Mouse (Mus musculus): Measurements from ENCODE around the gene A730061H03Rik.

A730061H03Rik gene

GRCm38 (mm10) chr14:55580731-55581130, 20.5 kb upstream of the A730061H03Rik start:
- DNase-seq = no peak

- DNase-seq = no peak
Measured at GRCm38 (mm10) chr14:55579511-55580496, 19.6 kb upstream of the A730061H03Rik start.

DNA sequence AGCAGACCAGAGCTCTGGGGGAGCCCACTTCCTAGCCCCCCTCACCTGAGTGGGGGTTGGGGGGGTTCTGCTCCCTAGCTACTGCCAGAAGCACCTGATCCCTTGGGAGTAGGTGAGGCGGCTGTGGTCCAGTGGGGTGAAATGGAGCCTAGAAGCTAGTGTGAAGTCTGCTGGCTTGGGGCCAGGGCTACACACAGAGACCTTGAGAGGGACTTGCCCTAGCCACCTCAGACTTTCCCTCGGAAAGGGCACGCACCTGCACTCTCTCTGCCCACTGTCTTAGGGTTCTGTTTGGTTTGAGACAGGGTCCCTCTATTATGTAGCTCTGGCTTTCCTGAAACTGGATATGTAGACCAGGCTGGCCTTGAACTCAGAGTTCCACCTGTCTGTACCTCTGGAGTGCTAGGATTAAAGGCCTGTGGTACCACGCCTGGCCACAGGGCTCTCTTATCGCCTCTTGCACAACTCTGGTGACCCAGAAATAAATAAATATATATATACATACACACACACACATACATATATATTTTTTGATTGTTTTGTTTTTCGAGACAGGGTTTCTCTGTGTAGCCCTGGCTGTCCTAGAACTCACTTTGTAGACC, 18.6 kb upstream of the A730061H03Rik start:
- DNase-seq = peak; percentile 80

DNA sequence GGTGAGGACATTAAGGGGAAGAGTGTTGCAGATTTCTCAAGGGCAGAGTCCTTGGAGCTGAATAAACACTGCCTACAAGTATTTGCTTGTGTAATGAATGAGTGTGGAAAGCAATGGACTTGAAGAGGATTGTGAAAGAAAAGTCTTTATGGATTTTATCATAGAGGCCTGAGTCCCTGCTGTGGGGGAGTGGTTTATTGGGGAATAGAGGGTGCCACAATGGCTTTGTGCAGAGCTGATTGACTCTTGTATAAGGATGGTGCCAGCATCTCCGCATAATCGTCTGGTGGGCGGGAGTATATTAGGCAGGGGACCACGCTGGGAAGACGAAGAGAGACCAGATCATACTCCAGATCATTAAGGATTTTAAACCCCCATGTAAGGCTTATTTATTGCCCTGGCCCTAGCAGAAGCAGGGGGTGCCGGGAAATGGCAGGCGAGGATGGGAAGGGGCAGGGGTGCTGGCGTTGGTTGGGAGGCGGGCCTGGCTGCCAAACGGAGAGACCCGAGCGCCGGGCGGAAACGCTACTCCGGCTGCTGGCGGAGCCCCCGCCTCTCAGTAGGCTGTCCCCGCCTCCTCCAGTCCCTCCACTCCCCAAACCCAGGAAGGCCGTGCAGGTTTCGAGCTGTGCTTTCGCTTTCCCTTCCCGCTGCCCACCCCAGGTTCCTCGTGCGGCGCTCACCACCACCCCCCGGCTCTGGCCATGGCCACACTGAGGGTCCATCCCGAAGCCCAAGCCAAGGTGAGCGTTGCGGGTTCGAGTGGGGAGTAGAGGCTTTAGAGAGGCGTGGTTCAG, 17.9 kb upstream of the A730061H03Rik start, which contains the start of gene Psme1:
Gene Psme1 (plus strand): TSS at position 253 of the 797 bp plus-strand sequence.
- DNase-seq = peak; percentile 80

DNA sequence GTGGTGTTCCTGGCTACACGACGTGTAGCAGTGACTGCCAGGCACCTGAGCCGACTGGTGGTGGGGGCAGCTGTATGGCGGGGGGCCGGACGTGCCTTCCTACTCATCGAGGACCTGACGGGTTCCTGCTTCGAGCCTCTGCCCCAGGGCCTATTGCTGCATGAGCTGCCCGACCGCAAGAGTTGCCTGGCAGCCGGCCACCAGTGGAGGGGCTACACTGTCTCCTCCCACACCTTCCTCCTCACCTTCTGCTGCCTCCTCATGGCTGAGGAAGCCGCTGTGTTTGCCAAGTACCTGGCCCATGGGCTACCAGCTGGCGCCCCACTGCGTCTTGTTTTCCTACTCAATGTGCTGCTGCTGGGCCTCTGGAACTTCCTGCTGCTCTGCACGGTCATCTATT, 16.2 kb upstream of the A730061H03Rik start:
- no peak for DNase-seq

GRCm38 (mm10) chr14:55575711-55576110, 15.5 kb upstream of the A730061H03Rik start:
- peak; percentile 60 for DNase-seq

- no peak for DNase-seq
Measured at GRCm38 (mm10) chr14:55575302-55575701, 15.1 kb upstream of the A730061H03Rik start, which contains the start of gene Fitm1. Gene Fitm1 (plus strand): TSS chr14:55575617.

GRCm38 (mm10) chr14:55571760-55572159, 11.6 kb upstream of the A730061H03Rik start:
- no peak for DNase-seq

DNA sequence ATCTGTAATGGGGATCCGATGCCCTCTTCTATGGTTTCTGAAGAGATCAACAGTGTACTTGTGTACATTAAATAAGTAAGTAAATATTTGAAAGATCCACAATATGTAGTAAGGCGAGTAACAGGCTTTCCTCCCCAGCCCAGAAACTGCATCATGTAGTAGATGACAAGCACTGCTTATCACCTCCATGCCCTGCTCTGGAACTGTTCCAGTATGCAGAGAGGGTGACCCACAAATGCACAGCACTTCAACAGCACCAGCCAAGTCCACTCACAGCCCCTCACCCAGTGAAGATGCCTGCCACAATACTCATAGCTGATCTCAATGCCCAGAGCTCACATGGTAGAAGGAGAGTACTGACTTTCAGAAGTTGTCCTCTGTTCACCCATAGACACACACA, 10.4 kb upstream of the A730061H03Rik start:
- DNase-seq = no peak

- peak; percentile 64 for DNase-seq
Measured at GRCm38 (mm10) chr14:55567496-55567895, 7.3 kb upstream of the A730061H03Rik start.

DNA sequence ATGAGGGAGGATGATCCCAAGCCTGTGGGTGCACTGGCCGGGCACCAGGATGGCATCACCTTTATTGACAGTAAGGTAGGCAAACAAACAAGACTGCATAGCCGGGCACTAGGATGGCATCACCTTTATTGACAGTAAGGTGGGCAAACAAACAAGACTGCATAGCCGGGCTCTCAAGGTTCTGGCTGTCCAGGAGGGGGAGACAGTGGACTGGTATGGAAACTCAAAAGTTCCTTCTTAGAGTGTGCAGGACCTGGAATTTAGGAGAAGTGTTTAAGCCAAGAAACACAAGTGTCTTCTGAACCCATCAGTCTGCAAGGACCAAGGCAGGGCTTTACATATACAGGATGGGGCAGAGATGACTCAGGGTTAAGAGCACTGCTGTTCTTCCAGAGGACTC, 5.5 kb upstream of the A730061H03Rik start:
- no peak for DNase-seq

DNA sequence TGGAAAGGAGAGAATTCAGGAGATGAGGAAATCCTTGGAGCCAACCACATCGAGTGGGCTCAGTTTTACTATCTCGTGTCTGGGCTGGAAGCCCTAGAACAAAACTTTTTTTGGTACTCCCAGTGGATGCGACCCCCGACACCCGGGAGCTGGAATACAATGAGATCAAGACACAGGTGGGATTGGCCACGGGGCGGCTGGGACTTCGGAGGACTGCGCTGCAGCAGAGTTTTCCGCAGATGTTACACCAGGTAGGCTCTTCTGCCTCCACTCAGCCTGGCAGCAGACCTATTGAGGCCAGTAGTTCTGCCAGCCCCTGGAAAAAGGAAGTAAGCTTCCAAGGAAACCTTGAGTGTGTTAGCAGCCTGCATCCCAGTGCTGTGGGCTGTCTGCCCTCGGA, 3.0 kb upstream of the A730061H03Rik start:
- no peak for DNase-seq

DNA sequence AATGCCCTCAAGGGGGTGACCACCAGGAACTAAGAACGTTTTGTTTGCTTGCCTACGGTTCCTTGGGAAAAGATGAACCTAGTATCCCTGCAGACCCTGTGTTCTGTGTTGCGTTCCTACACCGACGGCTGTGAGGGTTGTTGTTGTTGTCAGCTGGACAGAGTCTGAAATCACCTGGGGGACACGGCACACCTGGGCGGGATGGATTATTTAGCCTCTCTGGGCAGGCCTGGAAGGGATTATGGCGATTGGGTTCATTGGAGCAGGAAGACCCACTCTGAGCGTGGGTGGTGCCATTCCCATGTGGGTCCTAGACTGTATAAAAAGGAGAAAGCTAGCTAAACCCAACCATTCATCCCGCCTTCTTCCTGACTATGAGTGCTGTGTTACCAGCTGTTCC, 1.7 kb upstream of the A730061H03Rik start:
- DNase-seq = peak; percentile 47

DNA sequence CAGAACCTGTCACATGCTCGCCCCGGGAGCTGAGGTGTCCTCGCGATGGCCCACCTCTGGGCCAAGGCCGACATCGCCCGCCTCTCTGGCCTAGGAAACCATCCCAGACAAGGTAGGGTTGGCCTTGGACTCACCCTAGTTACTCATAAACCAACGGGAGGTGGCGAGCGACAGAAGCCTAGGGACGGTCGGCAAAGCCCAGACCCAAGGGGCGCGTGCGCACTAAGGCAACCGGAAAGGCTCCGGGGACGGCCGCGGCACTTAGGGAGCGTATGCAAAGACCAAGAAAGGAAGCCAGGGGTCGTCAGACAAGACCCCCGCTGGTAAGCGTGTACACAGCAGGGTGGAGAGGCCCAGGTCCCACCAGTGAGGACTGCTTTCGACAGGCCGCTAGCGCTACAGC, 406 bp downstream of the A730061H03Rik start, which contains the start of gene Dcaf11:
Gene Dcaf11 (plus strand): TSS at position 208 of the 403 bp plus-strand sequence.
- peak; percentile 97 for DNase-seq

GRCm38 (mm10) chr14:55558740-55559448, 1.3 kb downstream of the A730061H03Rik start:
- DNase-seq = no peak

DNA sequence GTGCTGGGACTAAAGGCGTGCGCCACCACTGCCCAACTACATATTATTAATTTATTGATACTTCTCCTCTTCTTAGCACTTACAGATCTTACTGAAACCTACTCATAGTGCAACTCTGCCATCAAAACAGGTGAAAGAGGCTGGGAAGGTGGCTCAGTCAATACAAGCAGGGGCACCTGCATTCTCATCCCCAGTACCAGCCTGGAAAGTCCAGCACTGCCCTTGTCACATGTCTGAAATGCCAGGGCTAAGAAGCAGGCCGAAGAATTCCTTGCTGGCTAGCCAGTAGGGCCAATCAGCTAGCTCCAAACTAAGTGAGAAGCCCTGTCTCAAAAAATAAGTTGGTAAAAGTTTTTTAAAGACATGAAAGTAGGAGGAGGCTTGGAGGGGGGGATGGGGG, 2.6 kb downstream of the A730061H03Rik start:
- peak; percentile 42 for DNase-seq

GRCm38 (mm10) chr14:55557003-55557402, 3.2 kb downstream of the A730061H03Rik start:
- DNase-seq = peak; percentile 89

DNA sequence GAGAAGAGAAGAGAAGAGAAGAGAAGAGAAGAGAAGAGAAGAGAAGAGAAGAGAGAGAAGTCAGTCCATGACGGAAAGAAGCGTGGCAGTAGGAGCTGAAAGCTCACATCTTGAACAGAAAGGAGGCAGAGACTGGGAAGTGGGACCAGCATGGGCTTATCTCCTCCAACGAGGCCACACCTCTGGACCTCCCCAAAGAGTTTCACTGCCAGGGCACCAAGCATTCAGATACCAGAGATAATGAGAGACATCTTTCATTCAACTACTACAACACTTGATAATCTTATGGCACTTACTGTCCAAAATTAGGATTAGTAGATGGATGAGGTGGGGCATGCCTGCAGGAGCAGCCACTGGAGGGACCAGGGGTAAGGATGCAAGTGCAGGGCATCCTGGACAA, 4.4 kb downstream of the A730061H03Rik start:
- DNase-seq = no peak

GRCm38 (mm10) chr14:55554635-55555034, 5.6 kb downstream of the A730061H03Rik start:
- DNase-seq = no peak

GRCm38 (mm10) chr14:55551794-55552193, 8.4 kb downstream of the A730061H03Rik start:
- DNase-seq = no peak

GRCm38 (mm10) chr14:55551347-55551746, 8.9 kb downstream of the A730061H03Rik start:
- no peak for DNase-seq

DNA sequence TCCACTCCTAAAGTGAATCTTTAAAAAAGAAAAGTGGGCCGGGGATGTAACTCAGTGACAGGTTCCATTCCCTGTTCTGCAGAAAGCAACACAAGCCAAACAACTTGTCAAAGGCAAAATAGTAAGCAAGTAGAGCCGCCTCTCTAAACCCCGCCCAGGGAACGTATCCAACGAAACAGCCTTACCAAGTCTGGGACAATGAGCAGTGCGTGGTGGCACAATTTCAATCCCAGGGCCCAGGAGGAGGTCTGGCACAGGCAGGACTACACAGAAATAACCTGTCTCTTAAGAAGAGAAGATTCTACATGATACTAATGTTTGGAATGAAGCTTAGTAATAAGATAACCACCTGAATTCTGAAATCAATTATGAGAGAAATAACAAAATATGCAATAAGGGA, 10.0 kb downstream of the A730061H03Rik start:
- no peak for DNase-seq
